Mouse (Mus musculus) olfactory bulb, adult 2 months (tissue): ENCODE data around the gene Vill. TPM values are rescaled to one million over a fixed set of nuclear protein-coding genes. Genes with fewer than 3 reads are reported as not detected.
A peak's percentile ranks its signal among the peaks of the same experiment; 100 is the strongest.

ENCODE experiments used
- H3K27ac ChIP-seq: fragments of 200-500 bp; 2 replicates; pipeline ENCODE4 v1.5.1; 2012; ENCODE audit warnings: low read depth, low read length; ENCODE audit not compliant: insufficient read depth
- H3K4me1 ChIP-seq: fragments of 200-500 bp; 2 replicates; pipeline ENCODE4 v1.6.1; 2012; ENCODE audit warnings: low read length; ENCODE audit not compliant: control insufficient read depth, insufficient read depth
- H3K4me3 ChIP-seq: fragments of 200-500 bp; 2 replicates; pipeline ENCODE4 v1.5.1; 2012; ENCODE audit warnings: mild to moderate bottlenecking, low read depth, low read length, moderate library complexity; ENCODE audit not compliant: insufficient read depth
- CTCF ChIP-seq: fragments of 200-500 bp; IDR thresholded peaks from 2 replicates; pipeline ENCODE4 v1.5.1; 2012; ENCODE audit warnings: low read depth, mild to moderate bottlenecking, low read length, moderate library complexity; ENCODE audit not compliant: insufficient read depth
- POLR2A ChIP-seq: fragments of 200-500 bp; IDR thresholded peaks from 2 replicates; pipeline ENCODE4 v1.6.1; 2012; ENCODE audit warnings: mild to moderate bottlenecking, low read depth, low read length, moderate library complexity; ENCODE audit not compliant: insufficient read depth
- WGBS: fragments of 180-500 bp; shearing (Covaris S2); methylation state at CpG from one replicate; pipeline ENCODE4 v1.1.7; 2018; 5-methylcytosine and 5-hydroxymethylcytosine counted together
- polyA plus RNA-seq: library from polyadenylated mRNA; stranded (reverse); fragments of >200 nt; gene quantifications from 2 replicates; pipeline ENCODE4 v1.2.4, GENCODE M21; 2012; ENCODE audit warnings: low replicate concordance; ENCODE audit not compliant: missing spikeins, insufficient read depth, insufficient read length

Vill gene
- polyA plus RNA-seq, 1 experiment = not detected

- peaks cover 8% of the 10 kb centered on the region for H3K4me1 ChIP-seq
- H3K4me3 ChIP-seq = no peak overlapping the region
- H3K27ac ChIP-seq = no peak overlapping the region
- TF ChIP-seq CTCF (no peak), POLR2A (no peak)
- 75% methylated on average over 7 of the region's 7 CpGs for WGBS
These were observed 30.8 kb upstream of the Vill start for GRCm38 (mm10) chr9:119021731-119022130.

DNA sequence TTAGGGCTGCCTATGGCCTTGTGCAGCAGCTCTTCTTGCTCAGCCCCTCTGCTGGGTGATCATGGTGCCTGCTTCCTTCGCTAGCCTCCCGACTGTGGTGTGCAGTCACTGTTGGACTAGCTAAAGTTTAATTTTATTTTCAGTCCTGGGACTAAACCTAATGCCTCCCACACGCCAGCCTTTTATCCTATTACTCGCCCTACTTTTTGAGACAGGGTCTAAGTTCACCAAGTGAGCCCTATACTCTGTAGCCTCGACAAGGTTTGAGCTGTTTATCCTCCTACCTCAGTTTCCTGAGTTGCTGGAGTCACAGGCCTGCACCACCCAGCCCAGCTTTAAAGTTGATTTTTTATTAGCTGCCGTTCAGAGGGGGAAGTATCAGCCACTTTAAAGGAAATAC lies 27.3 kb upstream of the Vill start:
- H3K4me3 ChIP-seq = no peak overlapping the region
- 59% methylated on average over 6 of the region's 6 CpGs for WGBS
- peaks cover 13% of the 10 kb centered on the region for H3K4me1 ChIP-seq
- no peak overlapping the region for H3K27ac ChIP-seq
- TF ChIP-seq POLR2A (no peak), CTCF (no peak)

- no peak overlapping the region for H3K4me3 ChIP-seq
- TF ChIP-seq CTCF = no peak
- TF ChIP-seq POLR2A = no peak
- no peak overlapping the region for H3K27ac ChIP-seq
- H3K4me1 ChIP-seq = peaks cover 11% of the 10 kb centered on the region
- WGBS = 89% methylated on average over 7 of the region's 7 CpGs
These were observed 26.7 kb upstream of the Vill start for GRCm38 (mm10) chr9:119025832-119026331.

DNA sequence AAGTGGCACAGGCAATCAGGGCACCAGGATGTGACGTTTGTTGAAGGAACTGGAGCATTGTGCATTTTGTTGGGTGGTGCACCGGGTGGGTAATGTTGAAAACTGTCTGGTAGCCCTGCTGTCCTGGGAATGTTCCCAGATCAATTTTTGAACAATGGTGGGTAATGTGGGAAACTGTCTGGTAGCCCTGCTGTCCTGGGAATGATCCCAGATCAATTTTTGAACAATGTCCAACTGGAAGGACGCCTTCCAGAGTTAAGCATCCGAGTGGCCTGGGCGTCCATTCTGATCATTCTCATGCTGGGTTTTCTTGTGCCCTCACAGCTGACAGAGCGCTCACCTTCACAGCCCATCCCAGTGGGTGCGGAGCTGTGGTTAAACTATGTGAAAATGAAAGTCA lies 25.2 kb upstream of the Vill start:
- Histone ChIP-seq H3K4me1 (peaks cover 21% of the 10 kb centered on the region), H3K4me3 (no peak overlapping the region), H3K27ac (no peak overlapping the region)
- TF ChIP-seq CTCF (no peak), POLR2A (no peak)
- 74% methylated on average over 7 of the region's 7 CpGs for WGBS

- Histone ChIP-seq H3K27ac (no peak overlapping the region), H3K4me3 (no peak overlapping the region), H3K4me1 (peaks cover 33% of the 10 kb centered on the region)
- TF ChIP-seq CTCF (no peak), POLR2A (no peak)
- 92% methylated on average over 27 of the region's 27 CpGs for WGBS
These were observed 24.1 kb upstream of the Vill start for GRCm38 (mm10) chr9:119028226-119029195.

DNA sequence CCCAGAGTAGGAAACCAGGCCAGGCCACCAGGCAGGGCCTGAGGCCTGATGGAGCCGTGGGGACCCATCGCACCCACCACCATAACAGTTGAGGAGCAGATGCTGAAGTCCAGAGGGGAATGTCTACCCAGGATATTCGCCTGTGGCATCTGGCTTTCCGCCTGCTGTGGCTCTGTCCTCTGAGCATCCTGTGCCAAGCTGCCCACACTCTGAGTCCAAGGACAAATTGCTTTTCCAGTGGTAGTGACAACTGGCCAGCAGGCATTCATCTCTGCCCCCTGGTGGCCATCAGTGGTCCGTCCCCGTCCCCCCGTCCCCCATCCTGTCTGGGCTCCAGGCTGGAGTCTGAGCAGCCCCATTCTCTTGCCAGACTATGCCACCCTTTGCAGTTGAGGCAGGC lies 23.0 kb upstream of the Vill start:
- no peak overlapping the region for H3K4me3 ChIP-seq
- TF ChIP-seq CTCF (peak; percentile 46; the same call in 1 of the 2 replicates), POLR2A (no peak)
- H3K27ac ChIP-seq = no peak overlapping the region
- WGBS = 50% methylated on average over 7 of the region's 7 CpGs
- peaks cover 43% of the 10 kb centered on the region for H3K4me1 ChIP-seq

DNA sequence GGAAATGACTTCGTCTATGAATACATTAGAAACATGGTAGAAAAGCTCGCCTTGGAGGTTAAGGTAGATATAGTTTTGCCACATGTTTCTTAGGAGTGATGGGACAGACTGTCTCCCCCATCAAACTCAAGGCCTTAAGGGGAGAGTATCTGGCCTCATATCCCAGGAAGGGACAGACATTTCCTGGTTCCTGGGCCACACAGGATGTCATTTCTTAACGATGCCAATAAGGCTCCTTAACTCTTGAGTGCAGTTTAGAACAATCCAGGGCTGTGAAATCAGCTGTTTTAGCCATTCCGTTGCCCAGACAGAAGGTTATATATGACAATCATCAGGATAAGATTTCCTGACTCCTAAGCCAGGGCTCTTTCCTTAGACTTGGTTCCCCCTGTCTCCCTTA lies 21.5 kb upstream of the Vill start:
- WGBS = 84% methylated on average over 4 of the region's 4 CpGs
- H3K4me1 ChIP-seq = peaks cover 55% of the 10 kb centered on the region
- H3K4me3 ChIP-seq = no peak overlapping the region
- no peak for TF ChIP-seq POLR2A
- TF ChIP-seq CTCF = no peak
- H3K27ac ChIP-seq = no peak overlapping the region

DNA sequence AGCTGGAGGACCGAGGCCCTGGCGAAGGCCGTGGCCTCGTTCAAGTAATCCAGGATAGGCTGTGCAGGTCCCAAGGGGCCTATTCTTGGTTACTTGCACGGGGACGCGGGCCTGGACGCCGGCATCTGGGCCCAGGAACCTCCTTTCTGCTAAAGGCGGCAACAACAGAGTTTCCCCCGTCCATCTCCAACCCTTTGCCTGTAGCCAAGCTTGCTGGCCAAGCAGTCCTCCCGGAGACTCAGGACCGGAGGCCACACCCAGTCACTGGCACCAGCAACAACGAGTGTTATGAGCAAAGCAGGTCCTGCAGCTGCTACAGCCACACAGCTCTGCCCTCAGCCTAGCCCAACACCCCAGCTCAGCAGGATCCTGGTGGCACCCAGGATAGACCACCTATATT lies 20.8 kb upstream of the Vill start:
- TF ChIP-seq POLR2A = no peak
- no peak for TF ChIP-seq CTCF
- no peak overlapping the region for H3K4me3 ChIP-seq
- peak overlapping the region; percentile 96 for H3K27ac ChIP-seq
- WGBS = 73% methylated on average over 14 of the region's 14 CpGs
- H3K4me1 ChIP-seq = peaks cover 62% of the 10 kb centered on the region

DNA sequence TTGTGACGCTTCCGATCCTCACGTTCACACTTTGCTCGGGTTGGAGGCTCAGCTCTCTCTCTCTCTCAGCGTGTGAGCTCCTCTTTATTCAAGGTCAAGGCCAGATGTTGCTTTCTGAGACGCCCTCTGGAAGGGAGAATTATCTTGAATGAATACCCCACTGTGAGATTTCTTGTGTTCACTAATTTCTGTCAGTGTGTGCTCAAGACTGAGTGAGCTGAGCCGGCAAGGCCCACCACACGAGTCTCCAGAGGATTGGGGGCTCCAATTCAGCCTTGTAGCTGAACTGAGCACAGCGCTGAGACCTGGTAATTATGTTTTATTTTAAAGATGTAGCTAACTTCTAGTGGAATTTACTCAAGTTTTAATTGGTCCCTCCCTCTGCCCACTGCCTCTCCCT lies 20.0 kb upstream of the Vill start:
- WGBS = 18% methylated on average over 9 of the region's 9 CpGs
- H3K27ac ChIP-seq = peak overlapping the region; percentile 96
- H3K4me1 ChIP-seq = peaks cover 67% of the 10 kb centered on the region
- no peak overlapping the region for H3K4me3 ChIP-seq
- TF ChIP-seq POLR2A (no peak), CTCF (no peak)
